Mouse (Mus musculus) MEL (cell line): ENCODE measurements around the gene She. TPM values are rescaled to one million over a fixed set of nuclear protein-coding genes. Genes with fewer than 3 reads are reported as not detected.
A peak's percentile ranks its signal among the peaks of the same experiment; 100 is the strongest.

Experiments
- DNase-seq: peaks from one replicate; pipeline ENCODE4 v3.0.0; 2011; ENCODE audit warnings: low read depth, low spot score
- H3K27ac ChIP-seq: 2 replicates; pipeline ENCODE4 v1.5.1; 2012; ENCODE audit warnings: low read depth, mild to moderate bottlenecking, control low read depth, low read length, moderate library complexity; ENCODE audit not compliant: control insufficient read depth
- H3K27me3 ChIP-seq, 2 experiments: fragments of 150-350 bp in 1 of 2; sonication (generic) in 1 of 2; 2 replicates each; pipeline ENCODE4 v1.6.1; 2012; ENCODE audit warnings: low read length in 2 of 2, mild to moderate bottlenecking in 2 of 2, improper control_type of control experiment in 1 of 2, moderate library complexity in 1 of 2; ENCODE audit not compliant: insufficient read depth in 2 of 2, control insufficient read depth in 1 of 2
- H3K36me3 ChIP-seq, 2 experiments: 2 replicates each; pipeline ENCODE4 v1.6.1; 2012 to 2014; ENCODE audit warnings: low read length in 2 of 2, improper control_type of control experiment in 1 of 2, inconsistent platforms in 1 of 2, mild to moderate bottlenecking in 1 of 2; ENCODE audit not compliant: insufficient read depth in 2 of 2, control insufficient read depth in 1 of 2
- H3K4me1 ChIP-seq, 2 experiments: fragments of 150-350 bp in 1 of 2; sonication (generic) in 1 of 2; 2 replicates each; pipeline ENCODE4 v1.6.1; 2012; ENCODE audit warnings: low read length in 2 of 2, improper control_type of control experiment in 1 of 2, mild to moderate bottlenecking in 1 of 2; ENCODE audit not compliant: insufficient read depth in 2 of 2, control insufficient read depth in 1 of 2
- H3K4me3 ChIP-seq, 2 experiments: fragments of 150-350 bp in 1 of 2; sonication (generic) in 1 of 2; 2 replicates each; pipeline ENCODE4 v1.5.1; 2012; ENCODE audit warnings: low read depth in 2 of 2, low read length in 2 of 2, mild to moderate bottlenecking in 2 of 2, moderate library complexity in 2 of 2, control low read depth in 1 of 2, improper control_type of control experiment in 1 of 2; ENCODE audit not compliant: control insufficient read depth in 1 of 2, insufficient read depth in 1 of 2
- H3K79me2 ChIP-seq: 2 replicates; pipeline ENCODE4 v1.6.1; 2012; ENCODE audit warnings: mild to moderate bottlenecking, low read length, moderate library complexity; ENCODE audit not compliant: control insufficient read depth, poor library complexity, insufficient read depth
- H3K9ac ChIP-seq: 2 replicates; pipeline ENCODE4 v1.6.1; 2012; ENCODE audit warnings: low read depth, mild to moderate bottlenecking, control low read depth, low read length, moderate library complexity; ENCODE audit not compliant: control insufficient read depth, poor library complexity, severe bottlenecking
- H3K9me3 ChIP-seq: fragments of 150-350 bp; sonication (generic); replicated peaks from 2 replicates; pipeline ENCODE4 v1.6.1; 2012; ENCODE audit warnings: mild to moderate bottlenecking, low read length, improper control_type of control experiment, moderate library complexity; ENCODE audit not compliant: insufficient read depth
- BHLHE40 ChIP-seq: IDR thresholded peaks from 2 replicates; pipeline ENCODE4 v1.6.1; 2012; ENCODE audit warnings: low read depth, mild to moderate bottlenecking, inconsistent platforms, low read length, improper control_type of control experiment, borderline replicate concordance
- CHD1 ChIP-seq: IDR thresholded peaks from 2 replicates; pipeline ENCODE4 v1.6.1; 2012; ENCODE audit warnings: low read depth, mild to moderate bottlenecking, inconsistent platforms, low read length, improper control_type of control experiment
- CHD2 ChIP-seq: IDR thresholded peaks from 2 replicates; pipeline ENCODE4 v1.6.1; 2011; ENCODE audit warnings: low read length, improper control_type of control experiment
- CTCF ChIP-seq, 3 experiments: IDR thresholded peaks in 2 of 3; conservative IDR thresholded peaks in 1 of 3; 2 replicates each; pipeline ENCODE4 v1.5.1; 2011 to 2012; ENCODE audit warnings: low read length in 3 of 3, low read depth in 2 of 3, mild to moderate bottlenecking in 2 of 3, improper control_type of control experiment in 1 of 3, inconsistent platforms in 1 of 3, mixed read lengths in 1 of 3, moderate library complexity in 1 of 3; ENCODE audit not compliant: control insufficient read depth in 1 of 3, insufficient read depth in 1 of 3, poor library complexity in 1 of 3, severe bottlenecking in 1 of 3
- ELF1 ChIP-seq: IDR thresholded peaks from 2 replicates; pipeline ENCODE4 v1.6.1; 2014; ENCODE audit warnings: low read depth, mild to moderate bottlenecking, inconsistent platforms, low read length, improper control_type of control experiment, moderate library complexity
- EP300 ChIP-seq, 2 experiments: IDR thresholded peaks; 2 replicates each; pipeline ENCODE4 v1.6.1; 2011; ENCODE audit warnings: improper control_type of control experiment in 2 of 2, low read length in 2 of 2, low read depth in 1 of 2, mild to moderate bottlenecking in 1 of 2
- GABPA ChIP-seq: IDR thresholded peaks from 2 replicates; pipeline ENCODE4 v1.6.1; 2012; ENCODE audit warnings: low read depth, mild to moderate bottlenecking, inconsistent platforms, low read length, improper control_type of control experiment, moderate library complexity
- GATA1 ChIP-seq: IDR thresholded peaks from 2 replicates; pipeline ENCODE4 v1.6.1; 2011; ENCODE audit warnings: low read depth, low read length, improper control_type of control experiment
- HCFC1 ChIP-seq: IDR thresholded peaks from 2 replicates; pipeline ENCODE4 v1.6.1; 2012; ENCODE audit warnings: low read depth, mild to moderate bottlenecking, inconsistent platforms, low read length, improper control_type of control experiment, moderate library complexity
- JUND ChIP-seq: IDR thresholded peaks from 2 replicates; pipeline ENCODE4 v1.6.1; 2011; ENCODE audit warnings: low read depth, mild to moderate bottlenecking, improper control_type of control experiment, low read length
- MAX ChIP-seq: IDR thresholded peaks from 2 replicates; pipeline ENCODE4 v1.6.1; 2011; ENCODE audit warnings: low read length, improper control_type of control experiment
- MAZ ChIP-seq: IDR thresholded peaks from 2 replicates; pipeline ENCODE4 v1.6.1; 2012; ENCODE audit warnings: low read depth, mild to moderate bottlenecking, inconsistent platforms, low read length, improper control_type of control experiment
- MEF2A ChIP-seq: IDR thresholded peaks from 2 replicates; pipeline ENCODE4 v1.6.1; 2014; ENCODE audit warnings: low read depth, mild to moderate bottlenecking, inconsistent platforms, low read length, improper control_type of control experiment; ENCODE audit not compliant: poor library complexity, insufficient replicate concordance, severe bottlenecking; ENCODE audit errors: extremely low read depth
- MXI1 ChIP-seq: IDR thresholded peaks from 2 replicates; pipeline ENCODE4 v1.6.1; 2011; ENCODE audit warnings: mild to moderate bottlenecking, low read depth, low read length, improper control_type of control experiment
- MYC ChIP-seq: IDR thresholded peaks from 2 replicates; pipeline ENCODE4 v1.6.1; 2011; ENCODE audit warnings: low read depth, mild to moderate bottlenecking, low read length, improper control_type of control experiment, moderate library complexity
- NRF1 ChIP-seq: IDR thresholded peaks from 2 replicates; pipeline ENCODE4 v1.6.1; 2014; ENCODE audit warnings: low read depth, mild to moderate bottlenecking, inconsistent platforms, low read length, improper control_type of control experiment, moderate library complexity; ENCODE audit not compliant: poor library complexity, insufficient read depth, severe bottlenecking
- POLR2A ChIP-seq, 2 experiments: IDR thresholded peaks; 2 replicates each; pipeline ENCODE4 v1.6.1; 2011 to 2012; ENCODE audit warnings: low read length in 2 of 2, mild to moderate bottlenecking in 2 of 2, control low read depth in 1 of 2, improper control_type of control experiment in 1 of 2, low read depth in 1 of 2, moderate library complexity in 1 of 2; ENCODE audit not compliant: control insufficient read depth in 1 of 2, insufficient read depth in 1 of 2, poor library complexity in 1 of 2
- RAD21 ChIP-seq: IDR thresholded peaks from 2 replicates; pipeline ENCODE4 v1.6.1; 2011; ENCODE audit warnings: mild to moderate bottlenecking, low read depth, low read length, improper control_type of control experiment
- RCOR1 ChIP-seq: IDR thresholded peaks from 2 replicates; pipeline ENCODE4 v1.6.1; 2012; ENCODE audit warnings: low read depth, mild to moderate bottlenecking, inconsistent platforms, low read length, improper control_type of control experiment
- SIN3A ChIP-seq: IDR thresholded peaks from 2 replicates; pipeline ENCODE4 v1.6.1; 2012; ENCODE audit warnings: low read length, improper control_type of control experiment, inconsistent platforms
- SMC3 ChIP-seq: IDR thresholded peaks from 2 replicates; pipeline ENCODE4 v1.6.1; 2011; ENCODE audit warnings: low read depth, low read length, improper control_type of control experiment
- USF1 ChIP-seq: IDR thresholded peaks from 2 replicates; pipeline ENCODE4 v1.6.1; 2014; ENCODE audit warnings: low read depth, mild to moderate bottlenecking, inconsistent platforms, low read length, improper control_type of control experiment, moderate library complexity
- USF2 ChIP-seq, 2 experiments: IDR thresholded peaks; 2 replicates each; pipeline ENCODE4 v1.6.1; 2011 to 2012; ENCODE audit warnings: improper control_type of control experiment in 2 of 2, low read length in 2 of 2, borderline replicate concordance in 1 of 2, inconsistent platforms in 1 of 2, low read depth in 1 of 2, mild to moderate bottlenecking in 1 of 2; ENCODE audit not compliant: insufficient read depth in 1 of 2
- ZC3H11A ChIP-seq: IDR thresholded peaks from 2 replicates; pipeline ENCODE4 v1.6.1; 2012; ENCODE audit warnings: low read depth, mild to moderate bottlenecking, inconsistent platforms, low read length, improper control_type of control experiment
- ZKSCAN1 ChIP-seq: IDR thresholded peaks from 2 replicates; pipeline ENCODE4 v1.6.1; 2012; ENCODE audit warnings: low read depth, mild to moderate bottlenecking, inconsistent platforms, low read length, improper control_type of control experiment, moderate library complexity
- polyA plus RNA-seq, 2 experiments: library from polyadenylated mRNA; stranded (reverse) in 1 of 2; unstranded in 1 of 2; fragments of >175 nt in 1 of 2; fragments of >200 nt in 1 of 2; gene quantifications; 2 replicates each; pipeline versions ENCODE4 v1.2.1 to v1.2.4; 2012; ENCODE audit warnings: low replicate concordance in 2 of 2, low read depth in 1 of 2; ENCODE audit not compliant: insufficient read length in 2 of 2, insufficient read depth in 1 of 2, missing spikeins in 1 of 2
- total RNA-seq: library from RNA; depleted of rRNA; stranded (reverse); fragments of 300-350 nt; gene quantifications from 2 replicates; pipeline ENCODE4 v1.2.3, GENCODE M21; 2012

She gene
- total and polyA plus RNA-seq, 3 experiments, result 3.3 to 3.5 TPM; not detected in 1

DNA sequence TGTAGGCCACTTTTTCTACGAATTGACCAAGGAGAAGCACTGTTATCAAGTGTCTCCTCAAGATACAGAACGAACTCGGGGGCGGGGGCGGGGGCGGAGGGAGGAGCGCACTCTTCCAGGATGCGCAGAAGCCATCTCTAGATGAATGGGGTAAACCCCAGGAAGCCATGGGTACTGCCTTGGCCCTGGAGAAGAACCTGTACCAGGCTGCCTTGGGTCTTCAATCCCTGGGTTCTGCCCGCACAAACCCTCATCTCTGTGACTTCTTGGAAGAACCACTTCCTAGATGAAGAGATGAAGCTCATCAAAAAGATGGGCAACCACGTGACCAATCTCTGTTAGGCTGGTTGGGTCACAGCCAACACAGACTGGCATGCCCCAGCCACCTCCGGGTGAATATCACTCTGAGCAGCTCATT lies 10.1 kb upstream of the She start:
- Histone ChIP-seq H3K36me3 (peaks cover 0 to 38% of the 10 kb centered on the region in 2 experiments; a peak in 2 of 4 replicates), H3K27me3 (no peaks in the 10 kb centered on the region), H3K9me3 (no peaks in the 10 kb centered on the region), H3K79me2 (peaks cover 1% of the 10 kb centered on the region; the same call in 1 of the 2 replicates), H3K4me3 (peak overlapping the region; percentile 55 to 64), H3K4me1 (peaks cover 22 to 49% of the 10 kb centered on the region in 2 experiments), H3K27ac (peak overlapping the region; percentile 94), H3K9ac (peak overlapping the region; percentile 75)
- DNase-seq, result peak; percentile 88
- peak; percentile 93 for TF ChIP-seq MAX
- no peak for TF ChIP-seq CTCF (IDR thresholded peaks at IDR 0.05 in 2 of 3, conservative IDR thresholded peaks at IDR 0.05 in 1 of 3; ENCODE audit: control insufficient read depth in 1 of 3, insufficient read depth in 1 of 3, low read depth in 2 of 3, low read length in 3 of 3, poor library complexity in 1 of 3, severe bottlenecking in 1 of 3)
- TF ChIP-seq USF2 (IDR thresholded peaks at IDR 0.05; ENCODE audit: borderline replicate concordance in 1 of 2, insufficient read depth in 1 of 2, low read depth in 1 of 2, low read length in 2 of 2), result peak; percentile 64 to 79
- TF ChIP-seq USF1, result peak; percentile 96
- TF ChIP-seq JUND, result no peak
- no peak for TF ChIP-seq RCOR1
- peak; percentile 36; the same call in 1 of the 2 replicates for TF ChIP-seq NRF1
- no peak for TF ChIP-seq ZKSCAN1
- peak; percentile 28; the same call in 1 of the 2 replicates for TF ChIP-seq MXI1
- peak; percentile 67 for TF ChIP-seq MYC
- no peak for TF ChIP-seq SMC3
- peak; percentile 46; the same call in 1 of the 2 replicates for TF ChIP-seq GATA1
- TF ChIP-seq POLR2A (IDR thresholded peaks at IDR 0.05; ENCODE audit: control insufficient read depth in 1 of 2, insufficient read depth in 1 of 2, low read depth in 1 of 2, low read length in 2 of 2, poor library complexity in 1 of 2), result peak in 1 of 2 experiments; percentile 17; a peak in 1 of 4 replicates
- TF ChIP-seq EP300 (IDR thresholded peaks at IDR 0.05; ENCODE audit: low read depth in 1 of 2, low read length in 2 of 2), result peak in 1 of 2 experiments; percentile 55; a peak in 2 of 4 replicates

- Histone ChIP-seq H3K36me3 (peaks cover 0 to 38% of the 10 kb centered on the region in 2 experiments; a peak in 2 of 4 replicates), H3K9me3 (no peaks in the 10 kb centered on the region), H3K79me2 (peaks cover 1% of the 10 kb centered on the region; the same call in 1 of the 2 replicates), H3K4me1 (peaks cover 22 to 49% of the 10 kb centered on the region in 2 experiments), H3K9ac (peak overlapping the region; percentile 67), H3K4me3 (peak overlapping the region; percentile 42 to 52), H3K27ac (peak overlapping the region; percentile 91), H3K27me3 (no peaks in the 10 kb centered on the region)
- peak; percentile 77 for DNase-seq
- 0 out of 2 replicates have a peak, but pooled peaks have one; percentile 53 for TF ChIP-seq MAX
- TF ChIP-seq CHD1, result no peak
- TF ChIP-seq USF2 (IDR thresholded peaks at IDR 0.05; ENCODE audit: borderline replicate concordance in 1 of 2, insufficient read depth in 1 of 2, low read depth in 1 of 2, low read length in 2 of 2), result no peak
- TF ChIP-seq GABPA, result no peak
- TF ChIP-seq ELF1, result no peak
- TF ChIP-seq NRF1, result no peak
- peak; percentile 20; the same call in 1 of the 2 replicates for TF ChIP-seq HCFC1
- TF ChIP-seq EP300 (IDR thresholded peaks at IDR 0.05; ENCODE audit: low read depth in 1 of 2, low read length in 2 of 2), result peak; percentile 30 to 33; a peak in 3 of 4 replicates
- no peak for TF ChIP-seq MEF2A
- TF ChIP-seq SMC3, result no peak
- TF ChIP-seq POLR2A (IDR thresholded peaks at IDR 0.05; ENCODE audit: control insufficient read depth in 1 of 2, insufficient read depth in 1 of 2, low read depth in 1 of 2, low read length in 2 of 2, poor library complexity in 1 of 2), result no peak; a peak in 2 of 4 replicates
- 0 out of 2 replicates have a peak, but pooled peaks have one; percentile 2 for TF ChIP-seq GATA1
- 0 out of 2 replicates have a peak, but pooled peaks have one; percentile 53 for TF ChIP-seq MAZ
- no peak for TF ChIP-seq ZC3H11A
- no peak for TF ChIP-seq JUND
- no peak for TF ChIP-seq USF1
- no peak for TF ChIP-seq ZKSCAN1
- TF ChIP-seq MYC, result peak; percentile 19
- no peak for TF ChIP-seq CHD2
- peak; percentile 44 for TF ChIP-seq SIN3A
- no peak for TF ChIP-seq BHLHE40
- TF ChIP-seq RAD21, result no peak
These were observed 9.4 kb upstream of the She start for GRCm38 (mm10) chr3:89821548-89822480.
